Mouse (Mus musculus): Measurements from ENCODE around the gene Kcnh4. TPM values are rescaled to one million over a fixed set of nuclear protein-coding genes. Genes with fewer than 3 reads are reported as not detected.

The Kcnh4 gene
- polyA plus RNA-seq, 1 experiment from 2014 or later, result 9.8 TPM

GRCm38 (mm10) chr11:100757566-100757965 is 2.2 kb downstream of the Kcnh4 start:
- Histone ChIP-seq H3K4me3 (replicated peaks; ENCODE audit: low read depth, low read length) (no peak overlapping the region), H3K4me2 (ENCODE audit: low read length) (no peak overlapping the region), H3K27ac (replicated peaks; ENCODE audit: low read depth, low read length) (no peak overlapping the region), H3K36me3 (ENCODE audit: control insufficient read depth, insufficient read depth, low read length) (peaks cover 23% of the 10 kb centered on the region), H3K4me1 (ENCODE audit: control insufficient read depth, insufficient read depth, low read length) (peaks cover 10% of the 10 kb centered on the region; the same call in 1 of the 2 replicates), H3K27me3 (ENCODE audit: control insufficient read depth, insufficient read depth, low read length) (no peaks in the 10 kb centered on the region), H3K9me3 (ENCODE audit: control insufficient read depth, low read length) (no peaks in the 10 kb centered on the region), H3K9ac (replicated peaks; ENCODE audit: low read length) (no peak overlapping the region)
- 92% methylated on average over 12 of the region's 12 CpGs for whole genome bisulfite sequencing
- no peak for ATAC-seq (ENCODE audit: low FRiP score, low TSS enrichment)
- DNase-seq, result no peak

GRCm38 (mm10) chr11:100756476-100756875 is 3.3 kb downstream of the Kcnh4 start:
- Histone ChIP-seq H3K4me2 (ENCODE audit: low read length) (no peak overlapping the region), H3K4me1 (ENCODE audit: control insufficient read depth, insufficient read depth, low read length) (peaks cover 10% of the 10 kb centered on the region; the same call in 1 of the 2 replicates), H3K9ac (replicated peaks; ENCODE audit: low read length) (no peak overlapping the region), H3K36me3 (ENCODE audit: control insufficient read depth, insufficient read depth, low read length) (peaks cover 31% of the 10 kb centered on the region), H3K27me3 (ENCODE audit: control insufficient read depth, insufficient read depth, low read length) (no peaks in the 10 kb centered on the region), H3K4me3 (replicated peaks; ENCODE audit: low read depth, low read length) (no peak overlapping the region), H3K27ac (replicated peaks; ENCODE audit: low read depth, low read length) (no peak overlapping the region), H3K9me3 (ENCODE audit: control insufficient read depth, low read length) (no peaks in the 10 kb centered on the region)
- 62% methylated on average over 6 of the region's 6 CpGs for WGBS
- DNase-seq (no peak), ATAC-seq (ENCODE audit: low FRiP score, low TSS enrichment) (no peak)

GRCm38 (mm10) chr11:100754693-100755057 is 5.1 kb downstream of the Kcnh4 start:
- no peak for DNase-seq
- Histone ChIP-seq H3K27me3 (ENCODE audit: control insufficient read depth, insufficient read depth, low read length) (no peaks in the 10 kb centered on the region), H3K4me1 (ENCODE audit: control insufficient read depth, insufficient read depth, low read length) (0 out of 2 replicates have a peak, but pooled peaks cover 7% of the 10 kb centered on the region), H3K4me2 (ENCODE audit: low read length) (no peak overlapping the region), H3K36me3 (ENCODE audit: control insufficient read depth, insufficient read depth, low read length) (peaks cover 42% of the 10 kb centered on the region), H3K9me3 (ENCODE audit: control insufficient read depth, low read length) (no peaks in the 10 kb centered on the region), H3K4me3 (replicated peaks; ENCODE audit: low read depth, low read length) (no peak overlapping the region), H3K27ac (replicated peaks; ENCODE audit: low read depth, low read length) (no peak overlapping the region), H3K9ac (replicated peaks; ENCODE audit: low read length) (no peak overlapping the region)
- no peak for ATAC-seq (ENCODE audit: low FRiP score, low TSS enrichment)
- WGBS, result 92% methylated on average over 3 of the region's 3 CpGs

- WGBS, result 86% methylated on average over 12 of the region's 12 CpGs
- Histone ChIP-seq H3K9me3 (ENCODE audit: control insufficient read depth, low read length) (no peaks in the 10 kb centered on the region), H3K36me3 (ENCODE audit: control insufficient read depth, insufficient read depth, low read length) (peaks cover 46% of the 10 kb centered on the region), H3K4me1 (ENCODE audit: control insufficient read depth, insufficient read depth, low read length) (0 out of 2 replicates have a peak, but pooled peaks cover 6% of the 10 kb centered on the region), H3K27ac (replicated peaks; ENCODE audit: low read depth, low read length) (no peak overlapping the region), H3K27me3 (ENCODE audit: control insufficient read depth, insufficient read depth, low read length) (no peaks in the 10 kb centered on the region), H3K4me2 (ENCODE audit: low read length) (no peak overlapping the region), H3K9ac (replicated peaks; ENCODE audit: low read length) (no peak overlapping the region), H3K4me3 (replicated peaks; ENCODE audit: low read depth, low read length) (no peak overlapping the region)
- DNase-seq (no peak), ATAC-seq (ENCODE audit: low FRiP score, low TSS enrichment) (no peak)
These were observed 5.6 kb downstream of the Kcnh4 start for GRCm38 (mm10) chr11:100754021-100754692.

- H3K9me3 ChIP-seq (ENCODE audit: control insufficient read depth, low read length), result no peaks in the 10 kb centered on the region
- ATAC-seq (ENCODE audit: low FRiP score, low TSS enrichment) (no peak), DNase-seq (no peak)
- no peak overlapping the region for H3K27ac ChIP-seq (replicated peaks; ENCODE audit: low read depth, low read length)
- no peaks in the 10 kb centered on the region for H3K27me3 ChIP-seq (ENCODE audit: control insufficient read depth, insufficient read depth, low read length)
- H3K4me3 ChIP-seq (replicated peaks; ENCODE audit: low read depth, low read length), result no peak overlapping the region
- H3K4me2 ChIP-seq (ENCODE audit: low read length), result no peak overlapping the region
- H3K36me3 ChIP-seq (ENCODE audit: control insufficient read depth, insufficient read depth, low read length), result peaks cover 51% of the 10 kb centered on the region
- no peak overlapping the region for H3K9ac ChIP-seq (replicated peaks; ENCODE audit: low read length)
- 44% methylated on average over 10 of the region's 10 CpGs for WGBS
- no peaks in the 10 kb centered on the region for H3K4me1 ChIP-seq (ENCODE audit: control insufficient read depth, insufficient read depth, low read length)
These were observed 7.4 kb downstream of the Kcnh4 start for GRCm38 (mm10) chr11:100752294-100752693.

- H3K4me3 ChIP-seq (replicated peaks; ENCODE audit: low read depth, low read length), result no peak overlapping the region
- peaks cover 52% of the 10 kb centered on the region for H3K36me3 ChIP-seq (ENCODE audit: control insufficient read depth, insufficient read depth, low read length)
- no peak overlapping the region for H3K27ac ChIP-seq (replicated peaks; ENCODE audit: low read depth, low read length)
- no peak overlapping the region for H3K9ac ChIP-seq (replicated peaks; ENCODE audit: low read length)
- WGBS, result 92% methylated on average over 16 of the region's 16 CpGs
- H3K4me2 ChIP-seq (ENCODE audit: low read length), result no peak overlapping the region
- ATAC-seq (ENCODE audit: low FRiP score, low TSS enrichment) (no peak), DNase-seq (no peak)
- H3K4me1 ChIP-seq (ENCODE audit: control insufficient read depth, insufficient read depth, low read length), result no peaks in the 10 kb centered on the region
- no peaks in the 10 kb centered on the region for H3K9me3 ChIP-seq (ENCODE audit: control insufficient read depth, low read length)
- no peaks in the 10 kb centered on the region for H3K27me3 ChIP-seq (ENCODE audit: control insufficient read depth, insufficient read depth, low read length)
These were observed 9.6 kb downstream of the Kcnh4 start for GRCm38 (mm10) chr11:100750127-100750526.

GRCm38 (mm10) chr11:100749469-100749868 is 10.3 kb downstream of the Kcnh4 start:
- H3K36me3 ChIP-seq (ENCODE audit: control insufficient read depth, insufficient read depth, low read length), result peaks cover 46% of the 10 kb centered on the region
- DNase-seq (no peak), ATAC-seq (ENCODE audit: low FRiP score, low TSS enrichment) (no peak)
- H3K4me2 ChIP-seq (ENCODE audit: low read length), result no peak overlapping the region
- no peak overlapping the region for H3K9ac ChIP-seq (replicated peaks; ENCODE audit: low read length)
- no peaks in the 10 kb centered on the region for H3K9me3 ChIP-seq (ENCODE audit: control insufficient read depth, low read length)
- no peaks in the 10 kb centered on the region for H3K4me1 ChIP-seq (ENCODE audit: control insufficient read depth, insufficient read depth, low read length)
- no peak overlapping the region for H3K4me3 ChIP-seq (replicated peaks; ENCODE audit: low read depth, low read length)
- WGBS, result 59% methylated on average over 25 of the region's 25 CpGs
- no peak overlapping the region for H3K27ac ChIP-seq (replicated peaks; ENCODE audit: low read depth, low read length)
- no peaks in the 10 kb centered on the region for H3K27me3 ChIP-seq (ENCODE audit: control insufficient read depth, insufficient read depth, low read length)

- Histone ChIP-seq H3K27me3 (ENCODE audit: control insufficient read depth, insufficient read depth, low read length) (no peaks in the 10 kb centered on the region), H3K4me1 (ENCODE audit: control insufficient read depth, insufficient read depth, low read length) (no peaks in the 10 kb centered on the region), H3K9me3 (ENCODE audit: control insufficient read depth, low read length) (no peaks in the 10 kb centered on the region), H3K27ac (replicated peaks; ENCODE audit: low read depth, low read length) (no peak overlapping the region), H3K36me3 (ENCODE audit: control insufficient read depth, insufficient read depth, low read length) (peaks cover 48% of the 10 kb centered on the region), H3K4me3 (replicated peaks; ENCODE audit: low read depth, low read length) (no peak overlapping the region), H3K4me2 (ENCODE audit: low read length) (no peak overlapping the region), H3K9ac (replicated peaks; ENCODE audit: low read length) (no peak overlapping the region)
- ATAC-seq (ENCODE audit: low FRiP score, low TSS enrichment) (no peak), DNase-seq (no peak)
- 86% methylated on average over 4 of the region's 4 CpGs for WGBS
These were observed 11.1 kb downstream of the Kcnh4 start for GRCm38 (mm10) chr11:100748620-100749019.

- Histone ChIP-seq H3K27me3 (ENCODE audit: control insufficient read depth, insufficient read depth, low read length) (no peaks in the 10 kb centered on the region), H3K4me1 (ENCODE audit: control insufficient read depth, insufficient read depth, low read length) (no peaks in the 10 kb centered on the region), H3K9ac (replicated peaks; ENCODE audit: low read length) (no peak overlapping the region), H3K9me3 (ENCODE audit: control insufficient read depth, low read length) (no peaks in the 10 kb centered on the region), H3K36me3 (ENCODE audit: control insufficient read depth, insufficient read depth, low read length) (peaks cover 48% of the 10 kb centered on the region), H3K4me2 (ENCODE audit: low read length) (no peak overlapping the region), H3K4me3 (replicated peaks; ENCODE audit: low read depth, low read length) (no peak overlapping the region), H3K27ac (replicated peaks; ENCODE audit: low read depth, low read length) (no peak overlapping the region)
- DNase-seq, result no peak
- 79% methylated on average over 5 of the region's 5 CpGs for WGBS
- no peak for ATAC-seq (ENCODE audit: low FRiP score, low TSS enrichment)
These were observed 12.6 kb downstream of the Kcnh4 start for GRCm38 (mm10) chr11:100747114-100747513.

Data from midbrain, embryonic 14.5 days (tissue).